Mouse (Mus musculus) thymus, adult 2 months (tissue): ENCODE results near the gene Fgf10. TPM values are rescaled to one million over a fixed set of nuclear protein-coding genes. Genes with fewer than 3 reads are reported as not detected.

Experiments
- DNase-seq: peaks from one replicate; pipeline ENCODE4 v3.0.0; 2021
- H3K27ac ChIP-seq: fragments of 200-500 bp; 2 replicates; pipeline ENCODE4 v1.5.1; 2012; ENCODE audit warnings: low read length, control low read depth; ENCODE audit not compliant: control insufficient read depth, insufficient read depth
- H3K27me3 ChIP-seq: fragments of 200-500 bp; 2 replicates; pipeline ENCODE4 v1.6.1; 2012; ENCODE audit warnings: mild to moderate bottlenecking, low read length, moderate library complexity, mixed read lengths; ENCODE audit not compliant: control insufficient read depth, insufficient read depth
- H3K36me3 ChIP-seq: fragments of 200-500 bp; 2 replicates; pipeline ENCODE4 v1.6.1; 2012; ENCODE audit warnings: mild to moderate bottlenecking, low read length, moderate library complexity; ENCODE audit not compliant: control insufficient read depth, insufficient read depth
- H3K4me1 ChIP-seq: fragments of 200-500 bp; replicated peaks from 2 replicates; pipeline ENCODE4 v1.6.1; 2012; ENCODE audit warnings: low read length; ENCODE audit not compliant: control insufficient read depth, insufficient read depth
- H3K4me3 ChIP-seq: fragments of 200-500 bp; 2 replicates; pipeline ENCODE4 v1.5.1; 2012; ENCODE audit warnings: mild to moderate bottlenecking, low read length, control low read depth, moderate library complexity; ENCODE audit not compliant: control insufficient read depth, insufficient read depth
- CTCF ChIP-seq: fragments of 200-500 bp; IDR thresholded peaks from 2 replicates; pipeline ENCODE4 v1.5.1; 2012; ENCODE audit warnings: mild to moderate bottlenecking, control low read depth, low read length, moderate library complexity, borderline replicate concordance; ENCODE audit not compliant: control insufficient read depth, poor library complexity, insufficient read depth; ENCODE audit errors: extremely low read depth
- POLR2A ChIP-seq: fragments of 200-500 bp; IDR thresholded peaks from 2 replicates; pipeline ENCODE4 v1.6.1; 2012; ENCODE audit warnings: mild to moderate bottlenecking, low read length, control low read depth, moderate library complexity; ENCODE audit not compliant: control insufficient read depth, poor library complexity, insufficient read depth; ENCODE audit errors: extremely low read depth
- whole genome bisulfite sequencing: fragments of 180-500 bp; shearing (Covaris S2); methylation state at CpG from one replicate; pipeline ENCODE4 v1.1.7; 2018; 5-methylcytosine and 5-hydroxymethylcytosine counted together
- polyA plus RNA-seq: library from polyadenylated mRNA; depleted of rRNA; stranded (reverse); fragments of >200 nt; gene quantifications from 2 replicates; pipeline ENCODE4 v1.2.3, GENCODE M21; 2012

The Fgf10 gene
- polyA plus RNA-seq, 1 experiment, result 0.59 TPM

DNA sequence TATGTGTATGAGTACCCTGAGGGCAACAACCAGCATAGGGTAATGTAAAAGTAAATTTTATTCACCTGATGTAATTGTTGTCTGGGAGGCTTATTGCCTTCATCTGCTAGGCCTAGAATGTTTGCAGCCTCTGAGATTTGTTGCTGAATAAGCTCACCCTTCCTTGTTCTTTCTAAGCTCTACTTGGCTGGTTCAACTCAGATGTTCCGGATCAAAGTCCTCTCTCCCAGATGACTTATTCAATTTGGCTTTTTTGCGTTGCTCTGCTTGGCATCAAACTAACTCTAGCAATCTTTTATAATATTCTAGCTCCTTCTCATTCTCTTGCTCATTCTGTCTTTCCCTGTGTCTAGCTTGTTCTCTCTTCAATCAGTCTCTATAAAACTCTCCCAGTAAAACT is 109.6 kb downstream of the Fgf10 start:
- no peaks in the 10 kb centered on the region for H3K4me1 ChIP-seq

DNA sequence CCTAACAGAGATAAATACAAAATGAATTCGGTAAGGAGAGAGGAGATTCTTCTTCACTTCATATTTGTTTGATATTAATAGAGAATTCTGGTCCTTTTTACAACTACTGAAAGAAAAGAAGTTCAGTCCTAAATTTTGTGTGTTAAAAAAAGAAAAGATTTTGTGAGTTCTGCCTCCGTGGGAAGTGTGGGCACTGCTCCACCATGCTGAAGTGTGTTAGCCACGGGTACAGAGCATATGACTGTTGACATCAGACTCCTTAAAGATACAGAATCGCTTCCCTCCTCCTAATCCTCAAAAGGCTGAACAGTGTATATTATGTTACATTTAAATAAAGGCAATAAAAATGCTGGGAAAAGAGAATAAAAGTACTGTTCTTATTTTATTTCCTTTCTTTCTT is 122.2 kb downstream of the Fgf10 start:
- no peak for TF ChIP-seq POLR2A
- TF ChIP-seq CTCF, result no peak
- Histone ChIP-seq H3K27ac (no peak overlapping the region), H3K36me3 (no peaks in the 10 kb centered on the region), H3K4me1 (no peaks in the 10 kb centered on the region), H3K27me3 (no peaks in the 10 kb centered on the region), H3K4me3 (no peak overlapping the region)
- 62% methylated on average over 4 of the region's 4 CpGs for WGBS
- DNase-seq, result no peak

More for the DNA sequence above, 109.6 kb downstream of the Fgf10 start:
- H3K36me3 ChIP-seq, result no peaks in the 10 kb centered on the region
- no peak overlapping the region for H3K4me3 ChIP-seq
- no peaks in the 10 kb centered on the region for H3K27me3 ChIP-seq
- no peak for DNase-seq
- 94% methylated on average over 2 of the region's 2 CpGs for WGBS
- TF ChIP-seq CTCF (no peak), POLR2A (no peak)
- no peak overlapping the region for H3K27ac ChIP-seq

DNA sequence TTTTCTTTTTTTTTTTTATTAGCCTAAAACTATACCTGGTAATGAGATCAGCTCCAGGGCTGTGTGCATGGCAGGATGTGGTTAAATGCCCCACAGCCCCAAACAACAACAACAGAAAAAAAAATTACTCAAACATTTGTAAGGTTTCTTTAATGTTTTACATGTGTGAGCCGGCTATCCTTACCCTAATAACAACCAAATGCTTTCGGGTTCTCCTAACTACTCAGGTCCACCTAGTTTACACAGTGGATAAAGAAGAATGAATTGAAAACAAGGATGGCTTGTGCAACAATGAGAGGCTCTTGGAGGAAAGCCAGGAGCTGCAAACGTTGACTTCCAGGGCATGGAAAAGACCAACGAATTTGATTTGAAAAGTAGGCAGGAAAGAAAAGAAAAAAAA is 122.6 kb downstream of the Fgf10 start:
- H3K4me1 ChIP-seq, result no peaks in the 10 kb centered on the region
- TF ChIP-seq CTCF, result no peak
- no peak for TF ChIP-seq POLR2A
- DNase-seq, result no peak
- no peak overlapping the region for H3K27ac ChIP-seq
- H3K36me3 ChIP-seq, result no peaks in the 10 kb centered on the region
- H3K27me3 ChIP-seq, result no peaks in the 10 kb centered on the region
- WGBS, result 54% methylated on average over 4 of the region's 4 CpGs
- no peak overlapping the region for H3K4me3 ChIP-seq

DNA sequence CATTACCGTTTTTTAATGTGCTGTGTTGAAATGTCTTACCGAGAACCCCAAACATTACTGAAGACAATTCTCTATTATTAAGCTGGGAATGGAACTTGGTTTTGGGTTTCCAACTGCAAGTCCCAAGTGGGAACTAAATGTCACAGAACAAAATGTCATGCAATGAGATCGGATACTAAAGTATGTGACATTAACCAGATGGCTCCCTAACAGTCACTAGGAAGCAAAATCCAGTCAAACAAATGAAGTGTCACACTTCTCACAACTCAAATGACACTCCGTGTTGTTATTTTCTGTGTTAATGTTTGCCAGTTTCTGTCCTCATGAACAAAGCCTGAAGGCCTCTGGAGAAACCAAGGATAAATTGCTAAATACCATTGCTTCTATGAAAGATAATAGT is 130.6 kb downstream of the Fgf10 start:
- WGBS, result 93% methylated on average over 4 of the region's 4 CpGs
- TF ChIP-seq POLR2A (no peak), CTCF (no peak)
- Histone ChIP-seq H3K4me1 (no peaks in the 10 kb centered on the region), H3K36me3 (no peaks in the 10 kb centered on the region), H3K4me3 (no peak overlapping the region), H3K27me3 (no peaks in the 10 kb centered on the region), H3K27ac (no peak overlapping the region)
- DNase-seq, result no peak

DNA sequence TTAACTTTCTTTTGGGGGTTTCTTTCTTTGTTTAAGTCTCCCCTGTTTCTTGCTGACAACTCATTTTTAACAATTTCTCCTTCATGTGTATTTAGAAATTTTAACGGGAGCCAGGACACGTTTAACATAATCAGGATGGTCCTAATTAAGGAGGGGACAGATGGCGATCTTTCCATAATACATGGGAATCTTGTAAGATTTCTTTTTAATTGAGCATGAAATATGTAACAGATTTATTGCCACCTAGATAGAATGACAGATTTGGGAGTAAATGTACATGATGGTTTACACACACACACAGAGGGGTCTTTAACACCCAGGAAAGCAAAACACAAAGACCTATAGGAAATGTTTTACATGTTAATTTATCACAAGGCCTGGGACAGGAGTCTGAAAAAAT is 137.1 kb downstream of the Fgf10 start:
- no peaks in the 10 kb centered on the region for H3K36me3 ChIP-seq
- no peak overlapping the region for H3K4me3 ChIP-seq
- no peak for DNase-seq
- H3K27me3 ChIP-seq, result no peaks in the 10 kb centered on the region
- H3K27ac ChIP-seq, result no peak overlapping the region
- WGBS, result 91% methylated on average over 3 of the region's 3 CpGs
- TF ChIP-seq CTCF (no peak), POLR2A (no peak)
- no peaks in the 10 kb centered on the region for H3K4me1 ChIP-seq

DNA sequence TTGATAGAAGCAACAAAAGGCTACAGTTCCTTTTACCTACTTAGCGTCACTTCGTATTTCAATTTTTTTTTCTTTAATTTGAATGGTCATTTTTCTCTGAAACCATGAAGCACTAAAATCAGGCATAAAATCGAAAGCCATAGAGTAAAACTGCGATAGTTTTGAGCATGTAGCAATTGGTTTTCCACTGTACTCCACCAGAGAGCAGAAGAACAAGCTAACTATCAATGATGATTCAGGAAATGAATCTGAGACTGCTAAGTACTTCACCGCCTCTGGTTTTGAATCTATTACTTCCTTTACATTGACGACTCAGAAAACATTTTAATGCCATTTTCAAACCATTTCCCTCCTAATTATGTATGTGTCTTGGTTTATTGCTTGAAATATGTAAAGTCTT is 150.2 kb downstream of the Fgf10 start:
- 84% methylated on average over 6 of the region's 6 CpGs for WGBS

DNA sequence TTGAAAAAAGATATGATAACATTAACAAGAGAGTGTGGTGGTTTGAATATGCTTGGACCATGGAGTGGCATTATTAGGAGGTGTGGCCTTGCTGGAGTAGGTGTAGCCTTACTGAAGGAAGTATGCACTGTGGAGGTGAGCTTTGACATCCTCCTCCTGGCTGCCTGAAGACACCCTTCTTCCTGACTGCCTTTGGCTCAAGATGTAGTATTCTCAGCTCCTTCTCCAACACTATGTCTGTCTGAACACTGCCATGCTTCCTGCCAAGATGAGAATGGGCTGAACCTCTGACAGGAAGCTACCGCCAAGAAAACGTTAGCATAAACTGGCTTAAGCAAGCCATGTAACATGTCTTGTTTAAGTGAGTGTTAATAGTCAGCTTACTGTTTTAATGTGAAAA is 153.5 kb downstream of the Fgf10 start:
- no peak overlapping the region for H3K4me3 ChIP-seq
- no peak for TF ChIP-seq CTCF
- TF ChIP-seq POLR2A, result no peak
- no peaks in the 10 kb centered on the region for H3K27me3 ChIP-seq
- 78% methylated on average over 2 of the region's 2 CpGs for WGBS
- H3K27ac ChIP-seq, result no peak overlapping the region
- no peaks in the 10 kb centered on the region for H3K36me3 ChIP-seq
- no peak for DNase-seq
- no peaks in the 10 kb centered on the region for H3K4me1 ChIP-seq

More for the DNA sequence above, 150.2 kb downstream of the Fgf10 start:
- Histone ChIP-seq H3K4me3 (no peak overlapping the region), H3K27me3 (no peaks in the 10 kb centered on the region), H3K4me1 (no peaks in the 10 kb centered on the region), H3K36me3 (no peaks in the 10 kb centered on the region), H3K27ac (no peak overlapping the region)
- no peak for TF ChIP-seq CTCF
- no peak for TF ChIP-seq POLR2A
- no peak for DNase-seq
